10 mouse cellular contexts compared by ENCODE assay signal in genomic region chr16:60941767-60942166, GRCm38 (mm10).
DNase-seq lines count a peak whose midpoint lies in the region; ATAC-seq and TF ChIP-seq lines count a peak whose summit lies in the region.
"Had no signal": no experiment of that assay in that cellular context is flagged by ENCODE, and none has a peak within 500 bp of the region (broad histone marks: within the 10 kb centered on the region; RNA-seq: fewer than 3 reads in every experiment).

No protein-coding gene starts in this region.

- no peak for TF ChIP-seq POLR2A in MEL (IDR thresholded peaks at IDR 0.05; ENCODE audit: control insufficient read depth in 1 of 2, insufficient read depth in 1 of 2, low read depth in 1 of 2, low read length in 2 of 2, poor library complexity in 1 of 2)

- peak; percentile 27; the same call in 1 of the 2 replicates for TF ChIP-seq CTCF in kidney, postnatal 0 days (IDR thresholded peaks at IDR 0.05; ENCODE audit: low read depth)
- TF ChIP-seq CTCF in E14TG2a.4 (conservative IDR thresholded peaks at IDR 0.05; ENCODE audit: low read length) (peak; percentile 45), MEL (IDR thresholded peaks at IDR 0.05 in 2 of 3, conservative IDR thresholded peaks at IDR 0.05 in 1 of 3; ENCODE audit: control insufficient read depth in 1 of 3, insufficient read depth in 1 of 3, low read depth in 2 of 3, low read length in 3 of 3, poor library complexity in 1 of 3, severe bottlenecking in 1 of 3) (peak; percentile 40 to 64 (median 55))

- H3K79me2 ChIP-seq in MEL (ENCODE audit: control insufficient read depth, insufficient read depth, low read length, poor library complexity) = no peaks in the 10 kb centered on the region

- H3K4me2 ChIP-seq in kidney, postnatal 0 days (ENCODE audit: low read length) = no peak overlapping the region
- no peak overlapping the region for H3K4me2 ChIP-seq in kidney, embryonic 15.5 days
- H3K4me2 ChIP-seq: limb, embryonic 12.5 days; neural tube, embryonic 13.5 days had no signal

- TF ChIP-seq EP300 in MEL (IDR thresholded peaks at IDR 0.05; ENCODE audit: low read depth in 1 of 2, low read length in 2 of 2) = no peak

- H3K27me3 ChIP-seq in kidney, postnatal 0 days (ENCODE audit: insufficient read depth, low read length) = no peaks in the 10 kb centered on the region
- H3K27me3 ChIP-seq in kidney, embryonic 15.5 days = no peaks in the 10 kb centered on the region
- no peaks in the 10 kb centered on the region for H3K27me3 ChIP-seq in E14TG2a.4 (ENCODE audit: insufficient read depth, low read length)
- H3K27me3 ChIP-seq in MEL (ENCODE audit: control insufficient read depth in 1 of 2, insufficient read depth in 2 of 2, low read length in 2 of 2) = no peaks in the 10 kb centered on the region
- no peaks in the 10 kb centered on the region for H3K27me3 ChIP-seq in embryonic facial prominence, embryonic 10.5 days (replicated peaks; ENCODE audit: low read depth, poor library complexity, severe bottlenecking)
- H3K27me3 ChIP-seq: limb, embryonic 12.5 days; neural tube, embryonic 13.5 days had no signal

- peak; percentile 54 for TF ChIP-seq RAD21 in MEL (IDR thresholded peaks at IDR 0.05; ENCODE audit: low read depth, low read length)

- no peaks in the 10 kb centered on the region for H3K4me1 ChIP-seq in kidney, postnatal 0 days (replicated peaks; ENCODE audit: insufficient read depth, low read length)
- no peaks in the 10 kb centered on the region for H3K4me1 ChIP-seq in kidney, embryonic 15.5 days
- H3K4me1 ChIP-seq in E14TG2a.4 (replicated peaks; ENCODE audit: low read depth, low read length) (no peaks in the 10 kb centered on the region), MEL (ENCODE audit: control insufficient read depth in 1 of 2, insufficient read depth in 2 of 2, low read length in 2 of 2) (no peaks in the 10 kb centered on the region)
- no peaks in the 10 kb centered on the region for H3K4me1 ChIP-seq in embryonic facial prominence, embryonic 10.5 days
- H3K4me1 ChIP-seq: limb, embryonic 12.5 days; neural tube, embryonic 13.5 days had no signal

- no peak for ATAC-seq in kidney, postnatal 0 days (replicated peaks; ENCODE audit: low FRiP score, low read depth)
- no peak for ATAC-seq in kidney, embryonic 15.5 days (replicated peaks; ENCODE audit: low FRiP score)

- no peak overlapping the region for H3K27ac ChIP-seq in kidney, postnatal 0 days
- H3K27ac ChIP-seq in kidney, embryonic 15.5 days = no peak overlapping the region
- no peak overlapping the region for H3K27ac ChIP-seq in MEL (ENCODE audit: control insufficient read depth, low read depth, low read length)
- H3K27ac ChIP-seq in embryonic facial prominence, embryonic 10.5 days (replicated peaks) = no peak overlapping the region
- H3K27ac ChIP-seq: heart, adult 2 months; limb, embryonic 12.5 days; neural tube, embryonic 13.5 days had no signal

- H3K36me3 ChIP-seq in kidney, postnatal 0 days (ENCODE audit: insufficient read depth, low read length) = no peaks in the 10 kb centered on the region
- no peaks in the 10 kb centered on the region for H3K36me3 ChIP-seq in kidney, embryonic 15.5 days
- no peaks in the 10 kb centered on the region for H3K36me3 ChIP-seq in E14TG2a.4 (ENCODE audit: insufficient read depth, low read length)
- no peaks in the 10 kb centered on the region for H3K36me3 ChIP-seq in MEL (ENCODE audit: control insufficient read depth in 1 of 2, insufficient read depth in 2 of 2, low read length in 2 of 2)
- no peaks in the 10 kb centered on the region for H3K36me3 ChIP-seq in embryonic facial prominence, embryonic 10.5 days (replicated peaks)
- H3K36me3 ChIP-seq: limb, embryonic 12.5 days; neural tube, embryonic 13.5 days had no signal

- H3K9me3 ChIP-seq in kidney, postnatal 0 days (replicated peaks; ENCODE audit: low read length) = no peaks in the 10 kb centered on the region
- no peaks in the 10 kb centered on the region for H3K9me3 ChIP-seq in kidney, embryonic 15.5 days (replicated peaks)
- H3K9me3 ChIP-seq in E14TG2a.4 (ENCODE audit: low read length) (no peaks in the 10 kb centered on the region), MEL (replicated peaks; ENCODE audit: insufficient read depth, low read length) (no peaks in the 10 kb centered on the region)
- H3K9me3 ChIP-seq in embryonic facial prominence, embryonic 10.5 days = no peaks in the 10 kb centered on the region
- H3K9me3 ChIP-seq: limb, embryonic 12.5 days; neural tube, embryonic 13.5 days had no signal

- H3K9ac ChIP-seq in kidney, postnatal 0 days (ENCODE audit: low read depth, low read length) = no peak overlapping the region
- no peak overlapping the region for H3K9ac ChIP-seq in kidney, embryonic 15.5 days
- no peak overlapping the region for H3K9ac ChIP-seq in MEL (ENCODE audit: control insufficient read depth, low read depth, low read length, poor library complexity, severe bottlenecking)
- H3K9ac ChIP-seq: limb, embryonic 12.5 days; neural tube, embryonic 13.5 days had no signal

- WGBS in kidney, postnatal 0 days = 72% methylated on average over 5 of the region's 5 CpGs
- WGBS in kidney, embryonic 15.5 days = 65% methylated on average over 5 of the region's 5 CpGs
- WGBS in embryonic facial prominence, embryonic 10.5 days = 67% methylated on average over 5 of the region's 5 CpGs

- DNase-seq in kidney, postnatal 0 days (ENCODE audit: low spot score) = peak; percentile 0
- DNase-seq in MEL (ENCODE audit: low read depth, low spot score) (peak; percentile 49), MN1 (ENCODE audit: low spot score) (no peak)
- DNase-seq in embryonic facial prominence, embryonic 10.5 days (ENCODE audit: low spot score) = peak; percentile 22
- no peak for DNase-seq in left cerebral cortex, adult 8-10 months (ENCODE audit: low spot score in 2 of 2)
- DNase-seq: heart, adult 2 months had no signal

- no peak overlapping the region for H3K4me3 ChIP-seq in kidney, postnatal 0 days (replicated peaks; ENCODE audit: low read depth, low read length)
- H3K4me3 ChIP-seq in kidney, embryonic 15.5 days (replicated peaks) = no peak overlapping the region
- H3K4me3 ChIP-seq in E14TG2a.4 (replicated peaks; ENCODE audit: low read length) (no peak overlapping the region), MEL (ENCODE audit: control insufficient read depth in 1 of 2, insufficient read depth in 1 of 2, low read depth in 2 of 2, low read length in 2 of 2) (no peak overlapping the region)
- no peak overlapping the region for H3K4me3 ChIP-seq in embryonic facial prominence, embryonic 10.5 days
- H3K4me3 ChIP-seq: heart, adult 2 months; limb, embryonic 12.5 days; neural tube, embryonic 13.5 days had no signal

TF ChIP-seq in MEL, 35 proteins besides CTCF, POLR2A, EP300 and RAD21:
- TF ChIP-seq UBTF (IDR thresholded peaks at IDR 0.05; ENCODE audit: borderline replicate concordance, insufficient read depth, low read depth, low read length) = no peak
- no peak for TF ChIP-seq USF1 (IDR thresholded peaks at IDR 0.05; ENCODE audit: low read depth, low read length)
- no peak for TF ChIP-seq USF2 (IDR thresholded peaks at IDR 0.05; ENCODE audit: borderline replicate concordance in 1 of 2, insufficient read depth in 1 of 2, low read depth in 1 of 2, low read length in 2 of 2)
- peak; percentile 47 for TF ChIP-seq SMC3 (IDR thresholded peaks at IDR 0.05; ENCODE audit: low read depth, low read length)
- no peak for TF ChIP-seq MAFK (IDR thresholded peaks at IDR 0.05; ENCODE audit: borderline replicate concordance, low read depth, low read length)
- no peak for TF ChIP-seq POLR2AphosphoS5 (IDR thresholded peaks at IDR 0.05; ENCODE audit: borderline replicate concordance, low read depth, low read length)
- no peak for TF ChIP-seq CHD2 (IDR thresholded peaks at IDR 0.05; ENCODE audit: low read length)
- no peak for TF ChIP-seq E2F4 (IDR thresholded peaks at IDR 0.05; ENCODE audit: borderline replicate concordance, low read depth, low read length)
- TF ChIP-seq MAZ (IDR thresholded peaks at IDR 0.05; ENCODE audit: low read depth, low read length) = no peak
- no peak for TF ChIP-seq SIN3A (IDR thresholded peaks at IDR 0.05; ENCODE audit: low read length)
- 0 out of 2 replicates have a peak, but pooled peaks have one; percentile 18 for TF ChIP-seq ZC3H11A (IDR thresholded peaks at IDR 0.05; ENCODE audit: low read depth, low read length)
- no peak for TF ChIP-seq MYC (IDR thresholded peaks at IDR 0.05; ENCODE audit: low read depth, low read length)

Comparison
In these comparisons a context has a peak if more than half of its experiments do, and no peak if none do; other contexts are left out.
1. DNase-seq: peak in kidney, postnatal 0 days (single experiment), MEL (single experiment) and embryonic facial prominence, embryonic 10.5 days (single experiment); none in MN1 (single experiment) and left cerebral cortex, adult 8-10 months (0 of 2).
2. Peak in every context shown above with its lines, with median percentiles within 50 percentile points of each other: CTCF ChIP-seq.